8 mouse cellular contexts compared by ENCODE assay signal in genomic region chr8:111300597-111301546, GRCm38 (mm10). TPM values are rescaled to one million over a fixed set of nuclear protein-coding genes. Genes with fewer than 3 reads are reported as not detected.
DNase-seq lines count a peak whose midpoint lies in the region; ATAC-seq and TF ChIP-seq lines count a peak whose summit lies in the region.

No protein-coding gene starts in this region.

- H3K4me1 ChIP-seq in testis, adult 2 months (ENCODE audit: control insufficient read depth, insufficient read depth, low read length) = no peaks in the 10 kb centered on the region
- H3K4me1 ChIP-seq in hindbrain, embryonic 10.5 days (replicated peaks) = peaks cover 16% of the 10 kb centered on the region
- H3K4me1 ChIP-seq in liver, embryonic 12.5 days = peaks cover 29% of the 10 kb centered on the region
- H3K4me1 ChIP-seq in stomach, embryonic 14.5 days (ENCODE audit: control insufficient read depth, insufficient read depth, low read length) = no peaks in the 10 kb centered on the region

- no peak for TF ChIP-seq POLR2A in testis, adult 2 months (IDR thresholded peaks at IDR 0.05; ENCODE audit: control insufficient read depth, low read depth, low read length)

- H3K27ac ChIP-seq in testis, adult 2 months (ENCODE audit: control insufficient read depth, insufficient read depth, low read depth, low read length) = peak overlapping the region; percentile 43; the same call in 1 of the 2 replicates
- peak overlapping the region; percentile 98 for H3K27ac ChIP-seq in hindbrain, embryonic 10.5 days
- H3K27ac ChIP-seq in liver, embryonic 12.5 days = peak overlapping the region; percentile 88
- H3K27ac ChIP-seq in stomach, embryonic 14.5 days (ENCODE audit: low read length) = peak overlapping the region; percentile 44; the same call in 1 of the 2 replicates

- peak overlapping the region; percentile 60 for H3K9ac ChIP-seq in liver, embryonic 12.5 days
- H3K9ac ChIP-seq in stomach, embryonic 14.5 days (replicated peaks; ENCODE audit: low read depth, low read length) = no peak overlapping the region

- H3K4me2 ChIP-seq in liver, embryonic 12.5 days = peak overlapping the region; percentile 67
- peak overlapping the region; percentile 29; the same call in 1 of the 2 replicates for H3K4me2 ChIP-seq in stomach, embryonic 14.5 days (replicated peaks; ENCODE audit: low read depth, low read length)

- no peaks in the 10 kb centered on the region for H3K36me3 ChIP-seq in testis, adult 2 months (ENCODE audit: control insufficient read depth, insufficient read depth, low read length)
- peaks cover 12% of the 10 kb centered on the region for H3K36me3 ChIP-seq in hindbrain, embryonic 10.5 days
- peaks cover 19% of the 10 kb centered on the region for H3K36me3 ChIP-seq in liver, embryonic 12.5 days
- peaks cover 9% of the 10 kb centered on the region; the same call in 1 of the 2 replicates for H3K36me3 ChIP-seq in stomach, embryonic 14.5 days (ENCODE audit: control insufficient read depth, insufficient read depth, low read length)

- H3K27me3 ChIP-seq in testis, adult 2 months (ENCODE audit: control insufficient read depth, insufficient read depth, low read length) = no peaks in the 10 kb centered on the region
- H3K27me3 ChIP-seq in hindbrain, embryonic 10.5 days (ENCODE audit: insufficient read depth, poor library complexity, severe bottlenecking) = no peaks in the 10 kb centered on the region
- no peaks in the 10 kb centered on the region for H3K27me3 ChIP-seq in liver, embryonic 12.5 days (replicated peaks)
- H3K27me3 ChIP-seq in stomach, embryonic 14.5 days (ENCODE audit: control insufficient read depth, insufficient read depth, low read length) = no peaks in the 10 kb centered on the region

- peak; percentile 49 for DNase-seq in CD4-positive, CD25-positive, alpha-beta regulatory T cell, adult 2 months (ENCODE audit: low read depth, low spot score)
- no peak for DNase-seq in testis, postnatal 10 days (ENCODE audit: low spot score)
- DNase-seq in hindbrain, embryonic 10.5 days (ENCODE audit: low spot score) = no peak

- H3K9me3 ChIP-seq in hindbrain, embryonic 10.5 days = no peaks in the 10 kb centered on the region
- H3K9me3 ChIP-seq in liver, embryonic 12.5 days (replicated peaks) = no peaks in the 10 kb centered on the region
- no peaks in the 10 kb centered on the region for H3K9me3 ChIP-seq in stomach, embryonic 14.5 days (ENCODE audit: control insufficient read depth, low read depth, low read length)

- H3K4me3 ChIP-seq in testis, adult 2 months (ENCODE audit: control insufficient read depth, low read depth, low read length) = peak overlapping the region; percentile 71
- peak overlapping the region; percentile 91 for H3K4me3 ChIP-seq in hindbrain, embryonic 10.5 days
- H3K4me3 ChIP-seq in liver, embryonic 12.5 days = peak overlapping the region; percentile 92
- H3K4me3 ChIP-seq in stomach, embryonic 14.5 days (ENCODE audit: low read depth, low read length) = peak overlapping the region; percentile 93; the same call in 1 of the 2 replicates

- ATAC-seq in CD4-positive, CD25-positive, alpha-beta regulatory T cell, adult 4 months = no peak
- no peak; the same call in 1 of the 2 replicates for ATAC-seq in liver, embryonic 12.5 days
- ATAC-seq in stomach, embryonic 14.5 days (ENCODE audit: insufficient number of reproducible peaks, insufficient read depth, low FRiP score, low read depth) = no peak
- ATAC-seq in inflammation-experienced regulatory T-cells, adult 6 months = no peak

- no peak for TF ChIP-seq CTCF in testis, adult 2 months (IDR thresholded peaks at IDR 0.05; ENCODE audit: control insufficient read depth, insufficient read depth, insufficient replicate concordance, low read depth, low read length)

- WGBS in hindbrain, embryonic 10.5 days = 65% methylated on average over 11 of the region's 11 CpGs
- WGBS in liver, embryonic 12.5 days (ENCODE audit: insufficient replicate concordance) = 53% methylated on average over 11 of the region's 11 CpGs
- WGBS in stomach, embryonic 14.5 days = 63% methylated on average over 11 of the region's 11 CpGs

RNA-seq across cellular contexts. Expression of gene Rfwd3, which starts 0.8 kb away (rescaled TPM):
- 10 to 100 TPM; 20.2 to 34.9 TPM for polyA plus RNA-seq in CD4-positive, CD25-positive, alpha-beta regulatory T cell, adult 4 months (2017; shearing (Covaris generic))
- 22.3 and 25.5 TPM in 2 replicates for polyA plus RNA-seq in testis, adult 2 months (2012; rRNA removed)
- 77.6 and 100.0 TPM in 2 replicates for polyA plus RNA-seq in hindbrain, embryonic 10.5 days (2016; fragmentation: Nextera tagmentation; extraction: Ambion mirVana)
- 70.6 and 71.0 TPM in 2 replicates for polyA plus RNA-seq in liver, embryonic 12.5 days (2016; fragmentation: Nextera tagmentation; extraction: Ambion mirVana)
- 54.7 and 55.8 TPM in 2 replicates for polyA plus RNA-seq in stomach, embryonic 14.5 days (2014; fragmentation: Nextera tagmentation; extraction: Ambion mirVana)
- polyA plus RNA-seq in inflammation-experienced regulatory T-cells, adult 6 months (2017; shearing (Covaris generic)) = 10 to 100 TPM; 26.0 to 37.9 (median 27.3) TPM

RNA-seq across cellular contexts. Expression of gene Mlkl, which starts 37.1 kb away (rescaled TPM):
- 1 to 10 TPM; 5.3 to 7.1 TPM for polyA plus RNA-seq in CD4-positive, CD25-positive, alpha-beta regulatory T cell, adult 4 months (2017; shearing (Covaris generic))
- 2.9 and 3.9 TPM in 2 replicates for polyA plus RNA-seq in testis, adult 2 months (2012; rRNA removed)
- polyA plus RNA-seq in hindbrain, embryonic 10.5 days (2016; fragmentation: Nextera tagmentation; extraction: Ambion mirVana) = 0.63 and 0.65 TPM in 2 replicates
- polyA plus RNA-seq in liver, embryonic 12.5 days (2016; fragmentation: Nextera tagmentation; extraction: Ambion mirVana) = 1.9 TPM in 2 replicates
- 0.74 and 1.8 TPM in 2 replicates for polyA plus RNA-seq in stomach, embryonic 14.5 days (2014; fragmentation: Nextera tagmentation; extraction: Ambion mirVana)
- 10 to 100 TPM in 1 of 3 experiments, 1 to 10 TPM in 2; 3.7 to 18.8 (median 6.3) TPM for polyA plus RNA-seq in inflammation-experienced regulatory T-cells, adult 6 months (2017; shearing (Covaris generic))

RNA-seq across cellular contexts. Expression of gene Glg1, which starts 41.9 kb away (rescaled TPM):
- 10 to 100 TPM; 27.4 to 32.1 TPM for polyA plus RNA-seq in CD4-positive, CD25-positive, alpha-beta regulatory T cell, adult 4 months (2017; shearing (Covaris generic))
- 11.1 and 13.4 TPM in 2 replicates for polyA plus RNA-seq in testis, adult 2 months (2012; rRNA removed)
- polyA plus RNA-seq in hindbrain, embryonic 10.5 days (2016; fragmentation: Nextera tagmentation; extraction: Ambion mirVana) = 62.3 and 64.5 TPM in 2 replicates
- polyA plus RNA-seq in liver, embryonic 12.5 days (2016; fragmentation: Nextera tagmentation; extraction: Ambion mirVana) = 30.7 and 32.3 TPM in 2 replicates
- polyA plus RNA-seq in stomach, embryonic 14.5 days (2014; fragmentation: Nextera tagmentation; extraction: Ambion mirVana) = 89.4 and 97.6 TPM in 2 replicates
- 10 to 100 TPM; 25.2 to 37.5 (median 28.5) TPM for polyA plus RNA-seq in inflammation-experienced regulatory T-cells, adult 6 months (2017; shearing (Covaris generic))

Comparison
In these comparisons a context has a peak if more than half of its experiments do, and no peak if none do; other contexts are left out.
1. H3K27ac ChIP-seq: peak in every context shown above with its lines; median percentile 98 in hindbrain, embryonic 10.5 days; 88 in liver, embryonic 12.5 days; 44 in stomach, embryonic 14.5 days; 43 in testis, adult 2 months.